Comparison of ENCODE assay signal across 1 mouse cellular context in genomic region chr8:69874155-69874554, GRCm38 (mm10).
TF ChIP-seq lines count a peak whose summit lies in the region.

No protein-coding gene starts in this region.

TF ChIP-seq in CH12.LX, 34 proteins besides CTCF, POLR2A, EP300 and RAD21 (continued from another document):
- no peak for TF ChIP-seq USF2 (conservative IDR thresholded peaks at IDR 0.05; ENCODE audit: low read depth, low read length)
- no peak for TF ChIP-seq UBTF (IDR thresholded peaks at IDR 0.05; ENCODE audit: low read depth, low read length)
- TF ChIP-seq ETS1 (conservative IDR thresholded peaks at IDR 0.05; ENCODE audit: low read depth, low read length), result no peak
- 0 out of 2 replicates have a peak, but pooled peaks have one; percentile 29 for TF ChIP-seq TCF12 (IDR thresholded peaks at IDR 0.05; ENCODE audit: low read depth, low read length)
- no peak for TF ChIP-seq ZMIZ1 (IDR thresholded peaks at IDR 0.05; ENCODE audit: low read depth, low read length)
- peak; percentile 91 for TF ChIP-seq SMC3 (IDR thresholded peaks at IDR 0.05; ENCODE audit: low read depth, low read length)
- TF ChIP-seq PAX5 (IDR thresholded peaks at IDR 0.05; ENCODE audit: low read length), result no peak
- TF ChIP-seq CHD1 (IDR thresholded peaks at IDR 0.05; ENCODE audit: low read depth, low read length), result no peak
- TF ChIP-seq KAT2A (IDR thresholded peaks at IDR 0.05; ENCODE audit: insufficient replicate concordance, low read length), result no peak
- no peak for TF ChIP-seq MAZ (IDR thresholded peaks at IDR 0.05; ENCODE audit: low read depth, low read length)
- no peak for TF ChIP-seq CHD2 (IDR thresholded peaks at IDR 0.05; ENCODE audit: low read length)
- TF ChIP-seq BHLHE40 (IDR thresholded peaks at IDR 0.05; ENCODE audit: low read depth, low read length), result no peak
- no peak for TF ChIP-seq NRF1 (IDR thresholded peaks at IDR 0.05; ENCODE audit: low read depth, low read length)
- TF ChIP-seq ZKSCAN1 (IDR thresholded peaks at IDR 0.05; ENCODE audit: borderline replicate concordance, low read depth, low read length), result no peak
- no peak for TF ChIP-seq JUN (IDR thresholded peaks at IDR 0.05; ENCODE audit: insufficient read depth, low read depth, low read length)
- TF ChIP-seq MYC (IDR thresholded peaks at IDR 0.05; ENCODE audit: low read depth, low read length), result peak; percentile 35; the same call in 1 of the 2 replicates
- TF ChIP-seq JUND (conservative IDR thresholded peaks at IDR 0.05; ENCODE audit: low read depth, low read length), result peak; percentile 31; the same call in 1 of the 2 replicates
- TF ChIP-seq ZNF384 (IDR thresholded peaks at IDR 0.05; ENCODE audit: low read depth, low read length), result 0 out of 2 replicates have a peak, but pooled peaks have one; percentile 32
- peak; percentile 25; the same call in 1 of the 2 replicates for TF ChIP-seq IRF4 (IDR thresholded peaks at IDR 0.05; ENCODE audit: low read depth, low read length)
